Mouse (Mus musculus) ovary, adult 2 months (tissue): ENCODE results near the gene Scgb1b30. TPM values are rescaled to one million over a fixed set of nuclear protein-coding genes. Genes with fewer than 3 reads are reported as not detected.

Source experiments
- polyA plus RNA-seq: library from polyadenylated mRNA; depleted of rRNA; stranded (reverse); fragments of >200 nt; gene quantifications from 2 replicates; pipeline ENCODE4 v1.2.3, GENCODE M21; 2012; rRNA removed

The Scgb1b30 gene
- polyA plus RNA-seq, result not detected in 2 replicates

DNA sequence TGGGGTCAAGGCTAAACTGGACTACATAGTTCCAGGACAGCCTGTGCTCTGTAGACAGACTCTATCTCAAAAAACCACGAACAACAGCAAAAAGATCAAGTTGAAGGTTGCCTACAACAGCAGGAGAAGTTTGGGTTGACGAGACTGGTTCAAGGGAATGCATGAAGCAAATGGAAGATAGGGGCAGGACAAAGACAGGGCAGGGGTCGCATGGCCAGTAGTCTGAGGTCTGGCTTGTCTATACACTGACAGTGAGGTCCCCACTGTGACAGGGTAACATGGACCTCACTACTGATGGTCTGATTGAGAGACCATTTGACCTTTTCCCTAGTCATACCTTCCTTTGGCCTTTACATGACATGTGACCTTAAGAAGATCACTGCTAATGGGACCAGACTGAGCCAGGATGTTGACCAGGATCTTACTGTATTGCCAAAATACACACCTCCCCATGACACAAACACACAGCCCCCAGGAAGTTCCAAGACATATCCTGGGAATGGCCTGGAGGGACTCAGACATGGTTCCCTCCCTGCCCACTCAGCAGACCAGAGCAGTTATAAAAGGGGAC is at the start of gene Scgb1b30:
Gene Scgb1b30 (plus strand): TSS at position 521 of the 571 bp plus-strand sequence.

DNA sequence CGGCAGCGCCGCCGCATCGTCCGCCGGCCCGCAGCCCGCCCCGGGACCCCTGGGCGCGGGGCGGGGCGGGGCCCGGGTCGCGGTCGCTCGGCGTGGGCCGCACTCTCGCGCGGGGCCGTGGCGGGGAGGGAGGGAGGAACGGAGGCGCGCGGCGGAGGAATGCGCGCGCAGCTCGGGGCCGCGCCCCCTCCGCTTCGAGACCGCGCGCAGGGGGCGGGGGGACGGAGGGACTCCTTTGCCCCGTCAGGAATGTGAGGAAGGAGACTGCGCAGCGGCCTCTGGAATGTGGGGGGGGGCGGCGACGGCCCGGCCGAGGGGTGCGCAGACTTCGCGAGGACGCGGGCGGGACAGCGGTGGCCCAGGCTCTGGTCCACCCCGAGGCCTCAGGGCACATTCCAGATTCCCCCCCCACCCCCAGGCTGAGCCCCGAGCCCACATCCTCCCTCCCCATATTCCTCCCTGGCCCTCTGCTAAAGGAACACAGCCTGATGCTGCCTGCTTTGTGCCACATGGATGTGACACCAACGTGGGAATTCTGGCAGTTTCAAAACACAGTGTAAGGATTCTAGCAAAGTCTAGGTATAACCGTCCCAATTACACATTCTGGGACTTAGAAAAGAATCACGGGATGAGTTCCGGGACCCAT is 38.0 kb downstream of the Scgb1b30 start, which contains the start of gene Wtip:
Gene Wtip (minus strand): TSS at position 152 of the 646 bp plus-strand sequence.

Other genes with a start within 250 kb of the Scgb1b30 start
- gene Scgb2b26, start 150.4 kb upstream of the Scgb1b30 start, polyA plus RNA-seq, result not detected in 2 replicates
- not detected in 2 replicates for gene Scgb2b27, start 81.5 kb upstream of the Scgb1b30 start, polyA plus RNA-seq
- not detected in 2 replicates for gene Scgb1b27, start 73.9 kb upstream of the Scgb1b30 start, polyA plus RNA-seq
- 56.3 and 68.9 TPM in 2 replicates for gene Wtip, start 37.8 kb downstream of the Scgb1b30 start, polyA plus RNA-seq
- 38.0 and 39.3 TPM in 2 replicates for gene Uba2, start 74.2 kb downstream of the Scgb1b30 start, polyA plus RNA-seq
- 40.2 and 44.5 TPM in 2 replicates for gene Pdcd2l, start 101.2 kb downstream of the Scgb1b30 start, polyA plus RNA-seq
- gene Gpi1, start 134.9 kb downstream of the Scgb1b30 start, polyA plus RNA-seq, result 304 and 366 TPM in 2 replicates
- gene Gm6096, start 155.6 kb downstream of the Scgb1b30 start, polyA plus RNA-seq, result not detected in 2 replicates
- gene 4931406P16Rik, start 218.1 kb downstream of the Scgb1b30 start, polyA plus RNA-seq, result 54.4 and 60.0 TPM in 2 replicates